Mouse (Mus musculus) mesoderm, embryonic 11.5 days (tissue): ENCODE measurements around the gene C2cd4c.

Experiments used
- DNase-seq: peaks from one replicate; pipeline ENCODE4 v3.0.0-alpha.2; 2012; ENCODE audit warnings: low read depth, low spot score

C2cd4c gene

DNA sequence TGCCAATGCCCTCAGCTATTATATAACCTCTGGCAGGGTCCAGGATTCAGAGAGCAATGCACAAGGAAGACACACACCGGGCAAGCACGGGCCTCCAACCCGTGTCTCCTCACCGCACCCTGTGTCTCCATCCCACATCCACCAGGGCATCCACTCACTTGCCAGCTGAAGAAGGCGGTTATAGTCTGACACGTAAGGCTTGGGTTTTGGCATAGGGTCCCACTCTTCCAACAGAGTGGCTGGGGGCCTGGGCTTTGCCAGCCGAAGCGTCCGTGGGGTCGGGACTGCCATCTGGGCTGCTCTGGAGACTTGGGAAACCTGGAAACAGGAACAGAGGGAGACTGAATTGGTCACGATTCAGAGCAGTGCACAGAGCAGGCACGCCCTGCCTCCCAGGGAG, 34.0 kb downstream of the C2cd4c start:
- DNase-seq = no peak

DNA sequence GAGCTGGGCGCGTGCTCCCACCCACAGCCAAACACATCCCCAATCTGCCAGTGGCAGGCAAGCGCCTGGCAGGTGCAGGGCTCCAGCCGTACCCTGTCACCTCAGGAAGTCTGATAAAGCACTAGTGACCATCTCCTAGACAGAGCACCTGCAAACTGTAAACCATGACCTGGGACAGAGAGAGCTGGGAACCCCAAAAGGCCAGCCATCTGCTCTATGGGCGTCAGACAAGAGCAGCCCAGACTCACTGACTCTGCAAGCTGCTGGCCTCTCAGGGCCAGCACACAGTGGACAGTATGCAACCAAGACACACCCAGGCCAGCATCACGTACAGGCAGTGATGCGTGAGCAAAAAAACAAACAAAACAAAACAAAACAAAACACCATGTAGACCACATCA, 34.9 kb downstream of the C2cd4c start:
- no peak for DNase-seq

DNA sequence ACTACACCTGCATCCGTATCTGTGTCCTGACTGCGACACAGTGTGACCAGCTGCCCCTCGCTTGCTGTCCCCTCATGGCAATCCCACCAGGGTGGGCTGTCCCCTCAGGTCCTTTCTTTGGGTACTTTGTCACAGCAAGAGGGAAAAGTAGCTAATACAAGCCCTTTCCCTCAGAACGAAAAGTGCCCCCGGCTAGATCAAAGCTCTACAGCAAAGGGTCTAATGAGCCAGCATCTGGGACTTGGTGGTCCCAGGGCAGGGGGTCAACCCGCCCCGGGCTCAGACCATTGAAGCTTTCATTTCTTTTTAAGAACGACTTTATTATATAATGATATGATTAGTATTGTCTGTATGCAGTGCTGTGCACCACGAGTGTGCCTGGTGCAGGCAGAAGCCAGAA, 35.5 kb downstream of the C2cd4c start:
- DNase-seq = no peak

DNA sequence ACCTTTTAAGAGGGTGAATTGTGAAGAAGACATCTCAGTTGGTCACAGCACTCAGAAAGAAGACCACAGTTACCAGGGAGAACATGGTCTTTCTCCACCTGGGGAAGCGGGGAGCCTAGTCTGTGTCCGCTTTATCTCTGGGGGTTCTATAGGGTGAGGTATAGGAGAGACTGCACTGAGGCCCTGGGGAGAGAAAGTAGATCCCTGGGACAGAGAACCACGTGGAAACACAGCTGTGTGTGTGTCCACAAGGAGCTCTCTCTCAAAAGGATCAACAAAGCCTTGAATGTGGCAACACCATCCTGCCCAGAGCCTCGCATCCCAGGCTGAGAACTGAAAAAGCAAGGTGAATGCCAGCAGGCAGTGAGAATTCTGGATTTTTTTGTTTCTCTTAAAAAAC, 36.4 kb downstream of the C2cd4c start:
- DNase-seq = no peak

DNA sequence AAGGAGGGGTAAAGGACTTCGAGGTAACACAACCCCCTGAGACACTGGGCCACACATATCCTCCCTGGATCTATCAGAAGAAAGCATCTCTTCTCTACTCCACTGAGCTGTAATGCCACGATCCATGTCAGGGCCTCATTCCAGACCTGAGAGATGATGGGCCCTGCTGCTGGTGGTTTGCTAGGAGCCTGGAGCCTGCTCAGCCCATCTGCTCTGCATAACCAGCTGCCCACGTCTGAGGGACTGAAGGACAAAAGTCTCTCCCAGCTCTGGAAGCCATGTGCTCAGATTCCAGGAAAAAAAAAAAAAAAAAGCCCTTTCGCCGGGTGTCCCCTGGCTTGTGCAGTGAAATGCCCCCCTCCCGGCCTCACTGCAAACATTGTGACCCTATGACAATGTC, 38.1 kb downstream of the C2cd4c start:
- no peak for DNase-seq

DNA sequence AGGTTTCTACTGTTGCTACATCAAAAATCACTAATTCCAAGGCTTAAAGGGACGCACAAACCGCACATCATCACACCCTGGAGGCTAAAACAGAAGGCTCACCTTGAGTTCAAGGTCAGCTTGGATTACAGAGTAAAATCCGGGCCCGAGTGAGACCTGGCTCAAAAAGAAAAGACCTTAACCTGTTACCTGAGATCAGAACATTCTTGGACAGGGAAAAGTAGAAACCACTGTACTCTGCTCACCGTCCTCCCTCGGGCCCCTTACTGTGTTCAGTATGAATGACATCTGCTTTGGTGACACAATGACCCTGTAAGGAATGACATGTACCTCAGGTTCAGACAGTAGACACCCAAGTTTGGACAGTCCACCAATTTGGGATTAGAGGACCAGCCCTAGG, 39.0 kb downstream of the C2cd4c start:
- DNase-seq = no peak

DNA sequence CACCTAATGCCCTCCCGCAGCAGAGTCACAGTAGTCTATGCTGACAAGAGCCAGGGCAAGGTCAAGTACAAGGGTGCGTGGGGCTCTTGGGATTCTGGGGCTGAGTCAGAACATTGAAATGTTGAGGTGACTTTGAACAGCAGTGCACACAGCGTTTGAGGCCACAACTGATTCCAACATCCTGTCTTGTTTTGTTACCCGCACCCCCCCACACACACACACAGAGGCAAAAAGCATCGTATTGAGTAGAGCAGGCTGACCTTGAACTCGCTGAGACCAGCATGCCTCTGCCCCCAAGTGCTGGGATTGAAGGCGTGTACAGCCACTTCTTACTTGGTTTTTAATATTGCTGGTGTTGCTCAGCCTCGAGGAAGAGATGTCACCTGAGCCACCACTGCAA, 39.5 kb downstream of the C2cd4c start:
- DNase-seq = no peak

DNA sequence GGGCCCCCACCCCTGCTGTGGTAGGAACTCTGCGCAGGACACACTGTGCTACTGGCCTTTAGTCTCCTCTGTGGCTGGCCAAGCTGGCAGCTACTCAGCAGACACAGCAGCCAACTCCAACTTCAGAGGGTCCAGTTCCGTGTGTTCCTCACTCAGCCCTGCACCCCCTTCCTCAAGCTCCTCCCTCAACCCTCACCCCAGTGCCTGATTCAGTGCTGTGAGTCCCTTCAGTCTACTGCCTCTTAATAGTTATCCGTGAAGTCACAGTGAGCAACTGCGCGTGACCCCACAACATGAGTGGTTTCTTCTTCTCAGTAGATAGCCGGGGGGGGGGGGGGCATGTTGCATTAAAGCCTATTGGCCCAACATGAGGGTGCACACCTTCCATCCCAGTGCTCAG, 40.2 kb downstream of the C2cd4c start:
- no peak for DNase-seq

DNA sequence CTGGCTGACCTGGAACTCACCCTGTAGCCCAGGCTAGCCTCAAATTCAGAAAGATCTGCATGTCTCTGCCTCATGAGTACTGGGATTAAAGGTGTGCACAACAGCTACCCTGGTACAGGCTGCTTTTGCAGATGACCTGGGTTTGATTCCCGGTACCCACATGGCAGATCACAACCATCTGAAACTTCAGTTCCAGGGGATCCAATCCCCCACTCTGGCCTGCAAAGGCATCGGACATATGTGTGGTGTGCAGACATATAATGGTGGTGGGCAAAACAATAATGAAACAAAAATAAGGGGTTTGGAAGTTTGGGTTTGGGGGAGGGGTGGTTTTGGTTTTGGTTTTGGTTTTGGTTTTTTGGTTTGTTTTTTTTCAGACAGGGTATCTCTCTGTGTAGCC, 42.5 kb downstream of the C2cd4c start:
- no peak for DNase-seq

DNA sequence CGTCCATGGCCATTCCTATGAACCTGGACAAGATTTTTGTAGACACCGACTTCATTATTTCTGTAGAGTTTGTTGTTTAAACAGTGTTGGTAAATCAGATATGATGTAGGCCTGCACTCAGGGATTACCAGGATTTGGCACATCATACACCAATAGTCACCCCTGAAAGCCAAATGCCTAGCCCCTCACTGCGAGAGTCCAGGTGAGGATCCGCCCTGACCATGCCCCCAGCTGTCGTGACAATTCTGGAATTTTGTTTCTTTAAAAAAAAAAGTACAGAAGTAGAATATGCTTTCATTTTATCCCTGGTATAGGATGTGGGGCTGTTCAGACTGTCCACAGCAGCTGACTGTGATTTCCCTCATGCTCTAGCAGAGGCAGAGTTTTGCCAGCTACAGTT, 43.9 kb downstream of the C2cd4c start:
- no peak for DNase-seq

DNA sequence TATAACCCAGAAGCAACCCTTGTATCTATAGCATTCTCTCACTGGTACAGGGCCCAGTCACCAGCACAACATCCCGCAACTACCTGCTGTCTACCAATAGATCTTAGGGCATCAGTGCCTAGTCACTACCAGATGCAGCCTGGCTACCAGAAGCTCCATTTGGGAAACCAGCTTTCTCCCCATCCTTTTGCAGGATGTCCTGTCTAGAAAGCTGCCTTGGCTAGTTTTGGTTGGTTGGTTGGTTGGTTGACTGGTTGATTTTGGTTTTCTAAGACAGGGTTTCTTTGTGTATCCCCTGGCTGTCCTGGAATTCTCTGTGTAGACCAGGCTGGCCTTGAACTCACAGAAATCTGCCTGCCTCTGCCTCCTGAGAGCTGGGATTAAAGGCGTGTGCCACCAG, 54.1 kb downstream of the C2cd4c start:
- no peak for DNase-seq

DNA sequence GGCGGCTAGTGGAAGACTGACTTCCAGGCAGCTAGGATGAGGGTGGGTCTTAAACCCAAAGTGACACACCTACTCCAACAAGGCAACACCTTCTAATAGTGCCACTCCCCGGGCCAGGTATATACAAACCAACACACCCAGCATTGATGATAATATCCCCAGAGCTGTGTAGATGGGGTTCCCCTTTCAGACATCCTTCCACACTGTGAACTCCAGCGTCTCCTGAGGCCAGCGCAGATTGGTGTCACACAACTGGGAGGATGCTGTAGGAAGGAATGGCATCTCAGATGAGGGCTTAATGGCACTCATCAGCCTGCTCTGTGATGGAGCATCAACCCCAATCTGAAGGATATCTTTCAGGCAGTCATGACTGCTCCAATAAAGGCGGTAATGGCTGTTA, 56.3 kb downstream of the C2cd4c start:
- no peak for DNase-seq

DNA sequence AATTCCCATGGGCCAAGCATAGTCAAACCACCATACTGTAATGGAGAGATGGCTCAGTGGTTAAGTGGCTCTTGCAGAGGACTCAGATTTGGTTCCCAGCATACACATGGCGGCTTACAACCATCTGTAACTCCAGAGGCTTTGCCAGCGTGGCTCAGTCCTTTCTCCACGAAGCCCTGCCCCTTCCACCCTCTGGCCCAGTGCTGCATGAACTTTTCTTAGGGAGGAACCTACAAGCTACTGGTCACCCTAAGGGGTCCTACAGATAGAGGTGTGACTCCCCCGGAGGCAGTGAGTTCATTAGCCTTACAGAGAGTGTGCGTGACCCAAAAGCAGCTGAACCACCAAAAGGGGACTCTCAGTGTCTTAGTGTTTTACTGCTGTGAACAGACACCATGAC, 56.9 kb downstream of the C2cd4c start:
- DNase-seq = no peak
